Mouse (Mus musculus) ES-Bruce4 (cell line): ENCODE measurements around the gene Fdx1l. TPM values are rescaled to one million over a fixed set of nuclear protein-coding genes. Genes with fewer than 3 reads are reported as not detected.

Experiments used
- H3K27ac ChIP-seq: 2 replicates; pipeline ENCODE4 v1.5.1; 2012; ENCODE audit warnings: low read length, inconsistent platforms; ENCODE audit not compliant: insufficient read depth
- H3K27me3 ChIP-seq: 2 replicates; pipeline ENCODE4 v1.6.1; 2012; ENCODE audit warnings: mild to moderate bottlenecking, low read length, inconsistent platforms; ENCODE audit not compliant: control insufficient read depth, poor library complexity, insufficient read depth, severe bottlenecking
- H3K36me3 ChIP-seq: 2 replicates; pipeline ENCODE4 v1.6.1; 2012; ENCODE audit warnings: inconsistent platforms, mild to moderate bottlenecking, low read length, moderate library complexity; ENCODE audit not compliant: control insufficient read depth, poor library complexity, insufficient read depth, severe bottlenecking
- H3K4me1 ChIP-seq: one replicate; pipeline ENCODE4 v1.8.1; 2011; ENCODE audit warnings: low read length; ENCODE audit not compliant: control insufficient read depth, insufficient read depth
- H3K4me3 ChIP-seq: 2 replicates; pipeline ENCODE4 v1.5.1; 2011; ENCODE audit warnings: low read depth, mild to moderate bottlenecking, low read length
- H3K9ac ChIP-seq: 2 replicates; pipeline ENCODE4 v1.6.1; 2012; ENCODE audit warnings: low read depth, mild to moderate bottlenecking, inconsistent platforms; ENCODE audit not compliant: poor library complexity, severe bottlenecking
- H3K9me3 ChIP-seq: replicated peaks from 2 replicates; pipeline ENCODE4 v1.6.1; 2012; ENCODE audit warnings: mild to moderate bottlenecking, low read length, inconsistent platforms; ENCODE audit not compliant: control insufficient read depth, poor library complexity, insufficient read depth, severe bottlenecking
- CTCF ChIP-seq: IDR thresholded peaks from one replicate; pipeline ENCODE4 v1.8.1; 2011; ENCODE audit warnings: low read depth, low read length
- EP300 ChIP-seq: IDR thresholded peaks from 2 replicates; pipeline ENCODE4 v1.6.1; 2011; ENCODE audit warnings: low read depth, low read length; ENCODE audit not compliant: insufficient read depth
- POLR2A ChIP-seq: IDR thresholded peaks from one replicate; pipeline ENCODE4 v1.8.1; 2011; ENCODE audit warnings: low read length; ENCODE audit not compliant: insufficient read depth
- polyA plus RNA-seq: library from polyadenylated mRNA; stranded (reverse); fragments of >200 nt; gene quantifications from 2 replicates; pipeline ENCODE4 v1.2.4, GENCODE M21; 2011; ENCODE audit warnings: low read depth; ENCODE audit not compliant: missing spikeins, insufficient read depth, insufficient read length

The Fdx1l gene
- polyA plus RNA-seq, 1 experiment, result 38.8 TPM

DNA sequence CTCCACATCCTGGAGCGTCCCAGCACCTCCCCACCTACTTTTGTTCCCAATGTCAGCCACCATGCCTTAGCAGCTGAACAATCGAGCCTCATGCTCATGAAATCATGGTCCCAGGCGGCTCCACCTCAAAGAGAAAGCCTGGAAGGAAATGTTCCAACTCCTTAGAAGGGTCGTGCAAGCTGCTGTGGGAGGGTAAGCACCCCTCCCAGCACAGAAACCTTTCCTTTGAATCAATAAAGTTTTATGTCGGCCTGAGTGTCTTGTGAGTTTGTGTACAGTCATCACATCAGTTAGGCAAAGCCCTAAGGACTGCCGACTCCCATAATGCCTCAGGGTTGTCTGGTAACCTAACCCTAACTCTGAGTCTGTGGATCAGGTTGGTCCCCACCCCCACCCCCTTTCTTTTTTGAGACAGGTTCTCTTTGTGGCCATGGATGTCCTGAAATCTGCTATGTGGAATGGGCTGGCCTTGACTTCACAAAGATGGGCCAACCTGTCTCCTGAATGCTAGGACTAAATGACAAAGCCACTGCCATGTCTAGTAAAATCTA, 44.8 kb downstream of the Fdx1l start:
- Histone ChIP-seq H3K4me3 (no peak overlapping the region), H3K4me1 (peaks cover 9% of the 10 kb centered on the region), H3K27me3 (no peaks in the 10 kb centered on the region; the same call in 1 of the 2 replicates), H3K9ac (no peak overlapping the region), H3K9me3 (no peaks in the 10 kb centered on the region), H3K27ac (0 out of 2 replicates have a peak overlapping the region, but pooled peaks have one; percentile 10), H3K36me3 (peaks cover 3% of the 10 kb centered on the region; the same call in 1 of the 2 replicates)
- no peak for TF ChIP-seq CTCF
- no peak for TF ChIP-seq POLR2A
- no peak for TF ChIP-seq EP300

DNA sequence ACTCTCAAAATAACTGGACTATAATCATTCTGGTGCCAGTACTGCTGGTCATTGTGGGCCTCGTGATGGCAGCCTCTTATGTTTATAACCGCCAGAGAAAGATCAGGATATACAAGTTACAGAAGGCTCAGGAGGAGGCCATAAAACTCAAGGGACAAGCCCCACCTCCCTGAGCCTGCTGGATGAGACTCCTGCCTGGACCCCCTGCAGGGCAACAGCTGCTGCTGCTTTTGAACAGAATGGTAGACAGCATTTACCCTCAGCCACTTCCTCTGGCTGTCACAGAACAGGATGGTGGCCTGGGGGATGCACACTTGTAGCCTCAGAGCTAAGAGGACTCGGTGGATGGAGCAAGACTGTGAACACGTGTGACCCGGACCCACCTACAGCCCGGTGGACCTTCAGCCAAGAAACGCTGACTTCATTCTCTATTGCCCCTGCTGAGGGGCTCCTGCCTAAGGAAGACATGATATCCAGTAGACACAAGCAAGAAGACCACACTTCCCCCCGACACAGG, 45.6 kb downstream of the Fdx1l start:
- no peak overlapping the region for H3K27ac ChIP-seq
- peaks cover 9% of the 10 kb centered on the region for H3K4me1 ChIP-seq
- peaks cover 3% of the 10 kb centered on the region; the same call in 1 of the 2 replicates for H3K36me3 ChIP-seq
- no peak overlapping the region for H3K9ac ChIP-seq
- no peak for TF ChIP-seq CTCF
- TF ChIP-seq EP300, result peak; percentile 80
- TF ChIP-seq POLR2A, result no peak
- H3K9me3 ChIP-seq, result no peaks in the 10 kb centered on the region
- no peak overlapping the region for H3K4me3 ChIP-seq
- H3K27me3 ChIP-seq, result no peaks in the 10 kb centered on the region; the same call in 1 of the 2 replicates

DNA sequence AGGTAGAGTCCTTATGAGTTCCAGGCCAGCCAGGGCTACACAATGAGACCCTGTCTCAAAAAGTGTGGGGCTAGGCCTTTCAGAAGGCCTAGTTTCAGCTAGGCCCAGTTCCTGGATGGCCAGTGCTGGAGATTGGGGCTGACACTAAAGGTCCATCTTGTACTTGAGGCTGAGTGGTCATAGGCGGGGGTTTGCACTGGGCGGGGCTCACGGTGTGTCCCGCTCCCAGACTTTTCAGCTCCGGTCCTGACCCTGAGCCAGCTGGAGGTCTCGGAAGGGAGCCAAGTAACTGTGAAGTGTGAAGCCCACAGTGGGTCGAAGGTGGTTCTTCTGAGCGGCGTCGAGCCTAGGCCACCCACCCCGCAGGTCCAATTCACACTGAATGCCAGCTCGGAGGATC, 46.6 kb downstream of the Fdx1l start:
- H3K4me1 ChIP-seq, result peaks cover 9% of the 10 kb centered on the region
- no peaks in the 10 kb centered on the region for H3K27me3 ChIP-seq
- H3K9ac ChIP-seq, result no peak overlapping the region
- no peak for TF ChIP-seq EP300
- no peak overlapping the region for H3K27ac ChIP-seq
- H3K9me3 ChIP-seq, result no peaks in the 10 kb centered on the region
- H3K36me3 ChIP-seq, result peaks cover 3% of the 10 kb centered on the region; the same call in 1 of the 2 replicates
- no peak overlapping the region for H3K4me3 ChIP-seq

DNA sequence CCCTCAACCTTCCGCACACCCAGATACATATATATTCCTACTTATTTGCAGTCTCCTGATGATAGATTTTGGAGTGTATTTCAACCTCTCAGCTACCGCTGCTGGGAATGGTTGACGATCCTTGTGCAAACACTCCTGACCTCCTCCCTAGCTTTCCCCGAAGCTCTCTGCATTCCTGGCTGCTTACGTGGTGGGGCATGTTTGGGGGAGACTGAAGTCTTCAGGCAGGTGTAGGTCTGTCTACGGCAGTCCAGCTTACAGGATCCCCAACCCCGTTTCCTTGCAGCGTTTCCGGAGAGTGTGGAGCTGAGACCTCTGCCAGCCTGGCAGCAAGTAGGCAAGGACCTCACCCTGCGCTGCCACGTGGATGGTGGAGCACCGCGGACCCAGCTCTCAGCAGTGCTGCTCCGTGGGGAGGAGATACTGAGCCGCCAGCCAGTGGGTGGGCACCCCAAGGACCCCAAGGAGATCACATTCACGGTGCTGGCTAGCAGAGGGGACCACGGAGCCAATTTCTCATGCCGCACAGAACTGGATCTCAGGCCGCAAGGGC, 48.1 kb downstream of the Fdx1l start:
- no peak for TF ChIP-seq EP300
- Histone ChIP-seq H3K9ac (no peak overlapping the region), H3K27ac (no peak overlapping the region), H3K27me3 (no peaks in the 10 kb centered on the region), H3K4me1 (peaks cover 9% of the 10 kb centered on the region), H3K4me3 (no peak overlapping the region), H3K9me3 (no peaks in the 10 kb centered on the region), H3K36me3 (peaks cover 9% of the 10 kb centered on the region)

DNA sequence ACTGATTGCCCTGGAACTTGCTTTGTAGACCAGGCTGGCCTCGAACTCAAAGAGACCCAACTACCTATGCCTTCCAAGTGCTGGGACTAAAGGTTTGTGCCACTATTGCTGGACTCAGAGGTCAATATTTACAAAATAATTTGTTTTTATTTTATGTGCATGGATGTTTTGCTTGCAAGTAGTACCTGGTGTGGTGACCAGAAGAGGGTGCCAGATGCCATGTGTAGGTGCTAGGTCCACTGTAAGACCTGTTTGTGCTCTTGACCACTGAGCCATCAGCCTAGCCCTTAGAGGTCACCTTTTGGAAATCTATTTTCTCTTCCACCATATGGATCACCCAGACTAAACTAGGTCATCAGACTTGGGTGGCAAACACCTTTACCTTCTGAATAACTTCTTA, 50.7 kb downstream of the Fdx1l start:
- no peaks in the 10 kb centered on the region for H3K27me3 ChIP-seq
- TF ChIP-seq EP300 (no peak), CTCF (no peak), POLR2A (no peak)
- H3K4me1 ChIP-seq, result peaks cover 9% of the 10 kb centered on the region

DNA sequence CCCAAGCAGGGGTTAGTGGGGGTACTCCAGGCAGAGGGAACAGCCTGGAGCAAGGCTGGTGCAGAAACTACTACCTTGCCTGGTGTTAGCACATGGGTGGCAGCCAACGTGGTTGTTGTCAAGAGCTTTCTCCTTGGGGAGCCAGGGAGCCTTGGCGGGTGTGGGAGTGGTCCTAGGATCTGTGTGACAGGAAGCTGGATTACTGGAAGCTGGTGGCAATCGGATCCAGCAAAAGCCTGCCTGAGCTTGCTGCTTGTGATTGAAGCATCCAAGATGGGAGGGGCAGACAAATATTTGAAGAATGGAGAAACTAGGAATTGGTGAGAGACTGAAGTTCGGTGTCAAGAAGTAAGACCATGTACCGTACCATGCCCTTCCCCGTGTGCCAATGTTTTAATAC, 51.1 kb downstream of the Fdx1l start:
- H3K9ac ChIP-seq, result no peak overlapping the region
- H3K27me3 ChIP-seq, result no peaks in the 10 kb centered on the region
- no peak overlapping the region for H3K27ac ChIP-seq
- H3K9me3 ChIP-seq, result no peaks in the 10 kb centered on the region
- H3K36me3 ChIP-seq, result peaks cover 19% of the 10 kb centered on the region
- TF ChIP-seq CTCF, result no peak
- no peak for TF ChIP-seq EP300
- TF ChIP-seq POLR2A, result no peak
- H3K4me3 ChIP-seq, result no peak overlapping the region
- peaks cover 9% of the 10 kb centered on the region for H3K4me1 ChIP-seq

More for the DNA sequence above, 50.7 kb downstream of the Fdx1l start:
- no peak overlapping the region for H3K27ac ChIP-seq
- no peaks in the 10 kb centered on the region for H3K9me3 ChIP-seq
- peaks cover 19% of the 10 kb centered on the region for H3K36me3 ChIP-seq
- H3K4me3 ChIP-seq, result no peak overlapping the region
- H3K9ac ChIP-seq, result no peak overlapping the region
